Mouse (Mus musculus) heart, adult 9 months (tissue): ENCODE measurements at regions not wholly inside any gene's neighbourhood (a gene's known extent, or its start where the extent isn't known, plus 50 kb on each side); places are given as distances from the start of the nearest gene placed in this dataset.

Source experiments
- DNase-seq, 2 experiments: peaks; one replicate each; pipeline ENCODE4 v3.0.0; 2022; ENCODE audit warnings: low spot score in 2 of 2

DNA sequence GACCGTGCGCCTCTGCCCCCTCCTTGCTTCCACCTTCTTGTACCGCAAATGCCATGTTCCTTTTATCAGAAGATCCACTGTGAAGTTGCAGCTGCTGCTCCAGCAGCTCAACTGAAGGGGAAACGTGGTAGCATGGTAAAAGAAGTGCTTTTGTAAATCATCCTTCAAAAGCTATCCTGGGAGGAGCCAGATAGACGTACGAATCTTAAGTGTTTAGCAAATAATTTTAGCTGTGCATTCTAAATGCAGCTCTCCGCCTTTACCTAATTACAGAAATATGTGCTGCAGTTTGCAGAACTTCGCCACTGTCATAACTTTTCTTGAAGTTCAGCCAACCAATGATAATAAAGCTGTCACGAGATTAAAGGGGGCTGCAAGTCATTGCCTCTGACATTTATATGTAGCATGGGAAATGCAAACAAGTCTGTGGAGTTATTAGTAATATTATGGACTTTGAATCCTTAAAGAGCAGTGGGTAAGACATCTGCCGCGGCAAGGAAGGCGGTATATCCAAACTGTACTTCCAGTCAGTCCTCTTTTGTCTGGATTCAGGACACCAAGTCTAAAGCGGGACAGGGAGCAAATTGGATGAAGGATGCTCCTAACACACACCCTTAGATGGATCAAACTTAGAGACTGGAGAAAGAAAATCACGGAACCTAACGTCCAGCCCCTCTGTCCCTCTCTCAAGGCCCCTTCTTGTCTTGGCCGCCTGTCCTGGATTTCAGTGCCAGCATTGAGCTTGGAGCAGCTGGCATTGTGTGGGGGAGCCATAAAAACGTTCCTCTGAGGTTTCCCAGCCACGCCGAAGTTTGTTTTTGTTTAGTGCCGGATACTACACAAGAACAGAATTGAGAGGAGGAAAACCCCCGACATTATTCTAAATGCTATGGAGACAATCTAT, 320.7 kb downstream of the Epha7 start:
- DNase-seq, result no peak

GRCm38 (mm10) chr4:29135685-29136385, 322.9 kb downstream of the Epha7 start:
- DNase-seq, result no peak

- DNase-seq, result no peak
Measured at GRCm38 (mm10) chr4:29138771-29139301, 325.9 kb downstream of the Epha7 start.

DNA sequence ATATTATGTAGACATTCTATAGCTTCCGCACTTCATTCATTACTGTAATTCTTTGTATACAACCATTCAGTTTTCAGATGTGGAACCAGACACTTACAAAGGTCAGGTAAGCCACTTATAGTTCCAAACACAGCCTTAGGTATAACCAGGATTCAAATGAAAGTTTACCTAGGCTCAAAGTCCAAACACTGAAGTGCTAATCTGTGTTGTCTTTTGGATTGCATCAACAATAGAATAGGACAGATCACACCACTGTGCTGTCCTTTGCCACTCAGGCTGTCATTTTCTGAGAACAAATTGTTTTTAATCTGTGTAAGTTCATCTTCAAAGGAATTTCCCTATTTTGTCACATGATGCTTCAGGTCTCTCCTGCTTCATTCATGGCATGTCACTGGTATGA, 330.5 kb downstream of the Epha7 start:
- no peak for DNase-seq

GRCm38 (mm10) chr4:29145242-29145641, 332.3 kb downstream of the Epha7 start:
- DNase-seq, result no peak

GRCm38 (mm10) chr4:29152134-29152867, 339.4 kb downstream of the Epha7 start:
- no peak for DNase-seq

DNA sequence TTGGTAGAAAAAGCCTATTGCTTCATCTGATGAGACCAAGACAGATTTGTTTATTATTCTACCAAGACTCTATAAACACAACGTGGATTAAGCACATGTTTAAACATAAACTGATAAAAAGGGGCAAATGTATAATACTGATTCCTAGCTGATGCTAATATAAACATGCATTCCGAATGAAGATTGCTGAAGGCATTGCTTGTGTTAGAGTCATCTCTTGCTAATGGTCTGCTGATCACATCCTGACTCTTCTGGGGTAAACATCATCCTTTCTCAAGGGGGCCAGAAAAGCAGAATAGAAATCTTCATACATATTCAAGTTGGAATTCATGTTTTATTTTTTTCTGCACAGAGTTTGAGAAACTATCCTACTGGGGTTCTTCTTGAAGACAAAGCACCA, 369.6 kb downstream of the Epha7 start:
- no peak for DNase-seq

- DNase-seq, result no peak
Measured at GRCm38 (mm10) chr4:29183411-29183810, 370.5 kb downstream of the Epha7 start.

GRCm38 (mm10) chr4:29183818-29184217, 370.9 kb downstream of the Epha7 start:
- no peak for DNase-seq

DNA sequence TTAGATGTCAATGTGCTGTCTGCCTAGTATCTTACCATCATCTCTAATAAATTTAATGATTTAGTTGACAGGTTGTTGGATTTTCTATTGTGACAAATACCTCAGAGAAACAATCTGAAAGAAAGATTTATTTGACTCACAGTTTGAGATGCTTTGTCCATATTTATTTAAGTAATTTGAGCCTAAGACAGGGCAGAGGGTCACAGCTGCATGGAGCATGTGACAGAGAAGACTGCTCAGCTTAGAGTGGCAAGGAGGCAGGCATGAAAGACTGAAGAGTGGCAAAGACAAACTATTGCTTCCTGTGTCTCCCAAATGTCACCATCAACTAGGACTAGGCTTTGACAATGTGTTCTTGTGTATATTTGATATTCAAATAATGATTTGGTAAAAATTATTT, 388.0 kb downstream of the Epha7 start:
- no peak for DNase-seq
